Mouse (Mus musculus): ENCODE measurements around the gene Syt14. TPM values are rescaled to one million over a fixed set of nuclear protein-coding genes. Genes with fewer than 3 reads are reported as not detected.

Gene Syt14
- 0.22 TPM for polyA plus RNA-seq (2017; shearing (Covaris generic))

GRCm38 (mm10) chr1:193035371-193036238 lies at the start of gene Syt14:
TSS of gene Syt14 (minus strand) at chr1:193035775.

GRCm38 (mm10) chr1:192855474-192856230 lies 179.9 kb downstream of the Syt14 start, which contains the start of gene Sertad4:
TSS of gene Sertad4 (minus strand) at chr1:192855756.

Other genes with a start within 250 kb of the Syt14 start
- gene Sertad4, start 180.0 kb downstream of the Syt14 start, polyA plus RNA-seq (2017; shearing (Covaris generic)): not detected
- gene Diexf, start 94.5 kb upstream of the Syt14 start, polyA plus RNA-seq (2017; shearing (Covaris generic)): 6.1 TPM
- gene Irf6, start 117.3 kb upstream of the Syt14 start, polyA plus RNA-seq (2017; shearing (Covaris generic)): 18.7 TPM
- 7.9 TPM for gene A130010J15Rik, start 132.3 kb upstream of the Syt14 start, polyA plus RNA-seq (2017; shearing (Covaris generic))
- gene Traf3ip3, start 165.9 kb upstream of the Syt14 start, polyA plus RNA-seq (2017; shearing (Covaris generic)): 654 TPM
- gene Lamb3, start 171.9 kb upstream of the Syt14 start, polyA plus RNA-seq (2017; shearing (Covaris generic)): 26.5 TPM
- 154 TPM for gene Hsd11b1, start 228.3 kb upstream of the Syt14 start, polyA plus RNA-seq (2017; shearing (Covaris generic))
- gene G0s2, start 237.4 kb upstream of the Syt14 start, polyA plus RNA-seq (2017; shearing (Covaris generic)): 1.8 TPM

All from activated CD4-positive, CD25-positive, alpha-beta regulatory T cell, adult 9 weeks (primary cell).